Mouse (Mus musculus) forebrain, embryonic 16.5 days (tissue): Measurements from ENCODE around the gene Cramp1l. TPM values are rescaled to one million over a fixed set of nuclear protein-coding genes. Genes with fewer than 3 reads are reported as not detected.

Experiments used
- ATAC-seq: fragments of 200-750 bp; cut with Nextera tagmentation; 2 replicates; pipeline ENCODE4 v1.8.0; 2017; ENCODE audit warnings: mild to moderate bottlenecking, moderate library complexity
- H3K27ac ChIP-seq: fragments of 300-500 bp; sonication (generic); 2 replicates; pipeline ENCODE4 v1.5.1; 2014; ENCODE audit warnings: low read length, control low read depth
- H3K27me3 ChIP-seq: fragments of 300-500 bp; sonication (generic); replicated peaks from 2 replicates; pipeline ENCODE4 v1.6.1; 2014; ENCODE audit warnings: low read length; ENCODE audit not compliant: control insufficient read depth, insufficient read depth
- H3K36me3 ChIP-seq: fragments of 300-500 bp; sonication (generic); 2 replicates; pipeline ENCODE4 v1.6.1; 2014; ENCODE audit not compliant: control insufficient read depth, insufficient read depth
- H3K4me1 ChIP-seq: fragments of 300-500 bp; sonication (generic); replicated peaks from 2 replicates; pipeline ENCODE4 v1.6.1; 2014; ENCODE audit warnings: low read length; ENCODE audit not compliant: control insufficient read depth, insufficient read depth
- H3K4me2 ChIP-seq: fragments of 300-500 bp; sonication (generic); 2 replicates; pipeline ENCODE4 v1.6.1; 2014; ENCODE audit warnings: mild to moderate bottlenecking, low read length, control low read depth
- H3K4me3 ChIP-seq: fragments of 300-500 bp; sonication (generic); replicated peaks from 2 replicates; pipeline ENCODE4 v1.5.1; 2014; ENCODE audit warnings: mild to moderate bottlenecking, low read length, control low read depth
- H3K9ac ChIP-seq: fragments of 300-500 bp; sonication (generic); replicated peaks from 2 replicates; pipeline ENCODE4 v1.6.1; 2014; ENCODE audit warnings: low read depth, low read length, control low read depth
- H3K9me3 ChIP-seq: fragments of 300-500 bp; sonication (generic); 2 replicates; pipeline ENCODE4 v1.6.1; 2016; ENCODE audit warnings: low read length; ENCODE audit not compliant: control insufficient read depth
- WGBS: fragments of 180-500 bp; shearing (Covaris S2); extraction: QIAGEN DNeasy Blood & Tissue Kit; methylation state at CpG from one replicate; pipeline ENCODE4 v1.1.7; 2014; 5-methylcytosine and 5-hydroxymethylcytosine counted together
- polyA plus RNA-seq: library from polyadenylated mRNA; unstranded; fragments of >200 nt; fragmentation: Nextera tagmentation; extraction: Ambion mirVana; gene quantifications from 2 replicates; pipeline ENCODE4 v1.2.1, GENCODE M21; 2015

Cramp1l gene
- polyA plus RNA-seq, 1 experiment from 2014 or later = 6.8 TPM

DNA sequence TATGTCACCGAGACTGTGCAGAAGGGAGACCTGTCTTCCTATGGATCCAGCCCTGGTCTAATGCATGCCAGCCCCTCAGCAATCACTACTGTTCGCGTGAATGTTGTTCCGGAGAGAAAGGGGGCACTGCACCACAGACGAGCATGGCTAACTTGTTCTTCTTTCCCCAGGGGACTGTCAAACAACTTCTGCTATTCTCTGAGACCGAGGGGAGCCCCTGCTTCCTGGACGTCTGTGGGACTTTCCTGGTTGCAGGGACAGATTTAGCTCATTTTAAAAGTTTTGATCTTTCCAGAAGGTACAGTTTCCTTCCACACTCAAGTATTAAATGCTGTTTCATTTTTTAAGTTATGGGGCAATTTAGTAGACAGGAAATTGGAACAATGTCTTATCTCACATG is 29.3 kb upstream of the Cramp1l start:
- no peak overlapping the region for H3K4me3 ChIP-seq
- no peak overlapping the region for H3K9ac ChIP-seq
- WGBS = 75% methylated on average over 7 of the region's 7 CpGs
- H3K9me3 ChIP-seq = no peaks in the 10 kb centered on the region
- no peaks in the 10 kb centered on the region for H3K4me1 ChIP-seq
- H3K27ac ChIP-seq = no peak overlapping the region
- H3K27me3 ChIP-seq = no peaks in the 10 kb centered on the region
- H3K36me3 ChIP-seq = peaks cover 11% of the 10 kb centered on the region
- no peak overlapping the region for H3K4me2 ChIP-seq
- ATAC-seq = no peak

DNA sequence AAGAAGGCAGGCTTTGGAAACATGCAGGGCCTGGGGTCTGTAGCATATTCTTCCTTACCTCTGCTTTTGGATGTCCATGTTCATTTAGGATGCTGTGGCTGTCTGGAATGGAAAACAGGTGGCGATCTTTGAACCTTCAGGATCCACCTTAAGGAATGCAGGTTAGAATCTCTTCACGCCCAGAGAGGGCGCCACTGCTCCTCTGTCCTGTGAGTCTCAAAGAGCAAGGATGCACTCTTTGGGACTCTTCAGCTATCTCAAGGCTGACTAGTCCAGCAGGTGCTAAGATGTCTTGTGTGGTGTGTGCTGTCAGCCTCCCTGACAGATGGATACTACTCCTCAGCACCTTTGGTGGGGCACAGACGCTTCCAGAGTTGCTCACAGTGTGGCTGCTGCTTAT is 20.6 kb upstream of the Cramp1l start:
- 63% methylated on average over 4 of the region's 4 CpGs for WGBS

DNA sequence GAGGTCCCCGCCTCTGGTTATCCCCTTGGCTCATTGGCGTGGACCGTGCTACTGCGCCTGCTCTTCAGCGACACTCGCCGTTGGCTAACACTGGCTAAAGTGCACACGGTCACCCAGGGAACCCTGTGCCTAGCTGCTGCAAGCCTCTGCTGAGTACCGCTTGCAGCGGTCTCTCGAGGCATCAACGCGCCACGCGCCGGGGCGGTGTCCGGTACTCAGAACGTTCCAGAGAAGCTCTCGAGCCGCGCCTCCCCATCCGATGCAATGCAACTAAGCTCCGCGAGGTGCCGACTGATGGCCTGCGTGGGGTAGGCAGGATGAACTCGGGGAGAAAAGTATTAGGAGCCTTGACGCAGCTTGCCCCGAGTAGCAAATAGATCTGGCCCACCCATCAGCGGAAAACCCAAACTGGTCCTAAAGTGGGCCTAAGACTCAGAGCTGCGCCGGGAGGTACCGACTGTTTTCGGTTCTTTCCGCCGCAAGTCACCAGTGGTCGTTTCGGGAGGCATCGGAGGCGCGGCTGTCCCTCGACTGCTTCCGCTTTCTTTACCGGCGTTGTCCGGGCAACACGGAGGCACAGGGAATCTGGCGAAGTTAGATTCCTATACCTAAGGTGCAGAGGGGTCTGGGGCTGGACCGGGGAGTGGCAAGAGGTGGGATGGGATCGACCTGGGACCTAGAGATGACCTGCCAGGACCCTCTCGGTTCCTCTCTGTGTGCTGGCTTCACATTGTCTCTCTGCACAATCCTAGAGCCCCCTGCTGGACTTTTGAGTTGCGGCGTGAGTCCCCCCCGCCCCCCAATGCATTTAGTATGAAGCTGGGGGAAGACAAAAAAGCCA is 924 bp upstream of the Cramp1l start:
- WGBS = under 1% methylated on average over 55 of the region's 55 CpGs
- Histone ChIP-seq H3K9ac (peak overlapping the region; percentile 73), H3K4me2 (peak overlapping the region; percentile 97), H3K27ac (peak overlapping the region; percentile 79), H3K4me3 (peak overlapping the region; percentile 100), H3K4me1 (peaks cover 21% of the 10 kb centered on the region), H3K27me3 (no peaks in the 10 kb centered on the region), H3K9me3 (no peaks in the 10 kb centered on the region), H3K36me3 (peaks cover 8% of the 10 kb centered on the region)
- ATAC-seq = peak; percentile 87

More for the DNA sequence above, 20.6 kb upstream of the Cramp1l start:
- no peak overlapping the region for H3K4me2 ChIP-seq
- ATAC-seq = no peak
- no peak overlapping the region for H3K27ac ChIP-seq
- no peaks in the 10 kb centered on the region for H3K4me1 ChIP-seq
- H3K27me3 ChIP-seq = no peaks in the 10 kb centered on the region
- no peaks in the 10 kb centered on the region for H3K9me3 ChIP-seq
- no peak overlapping the region for H3K4me3 ChIP-seq
- H3K36me3 ChIP-seq = peaks cover 9% of the 10 kb centered on the region
- H3K9ac ChIP-seq = no peak overlapping the region

DNA sequence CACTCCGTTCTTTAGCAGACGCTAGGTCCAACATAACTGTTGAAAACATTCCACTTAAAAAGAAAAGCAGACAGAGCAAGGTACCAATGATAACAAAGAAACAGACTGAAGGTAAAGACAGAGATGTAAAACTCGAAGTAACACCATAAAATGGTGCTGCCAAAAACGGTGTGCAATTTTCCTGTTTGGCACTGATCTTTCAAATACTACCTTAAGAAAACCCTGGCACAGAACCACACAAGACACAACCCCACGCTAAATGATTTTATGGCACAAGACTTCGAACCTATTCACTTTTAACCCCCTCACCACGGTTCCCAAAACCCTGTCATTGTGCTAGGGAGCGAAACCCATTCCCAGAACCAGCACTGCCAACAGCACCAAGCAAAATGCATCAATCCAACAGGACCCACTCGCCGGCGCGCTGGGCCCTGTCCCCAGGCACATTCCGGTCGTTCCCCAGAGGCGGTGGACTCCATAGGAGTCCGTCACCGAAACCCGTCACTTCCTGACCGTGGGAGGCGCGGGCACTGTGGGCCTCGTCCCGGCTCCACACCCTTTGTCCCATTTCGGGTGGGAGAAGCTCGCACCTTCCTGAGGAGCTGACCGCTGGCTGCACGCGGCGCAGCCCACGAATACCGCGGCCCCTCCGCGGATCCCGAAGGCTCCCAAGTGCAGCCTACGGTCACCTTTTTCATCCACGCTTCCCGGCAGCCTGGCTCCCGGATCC is 582 bp downstream of the Cramp1l start:
- no peak; the same call in 1 of the 2 replicates for ATAC-seq
- peak overlapping the region; percentile 92 for H3K9ac ChIP-seq
- H3K4me2 ChIP-seq = peak overlapping the region; percentile 96
- H3K4me1 ChIP-seq = peaks cover 21% of the 10 kb centered on the region
- H3K9me3 ChIP-seq = no peaks in the 10 kb centered on the region
- peak overlapping the region; percentile 100 for H3K4me3 ChIP-seq
- under 1% methylated on average over 39 of the region's 39 CpGs for WGBS
- peak overlapping the region; percentile 84 for H3K27ac ChIP-seq
- H3K27me3 ChIP-seq = no peaks in the 10 kb centered on the region
- peaks cover 11% of the 10 kb centered on the region for H3K36me3 ChIP-seq

DNA sequence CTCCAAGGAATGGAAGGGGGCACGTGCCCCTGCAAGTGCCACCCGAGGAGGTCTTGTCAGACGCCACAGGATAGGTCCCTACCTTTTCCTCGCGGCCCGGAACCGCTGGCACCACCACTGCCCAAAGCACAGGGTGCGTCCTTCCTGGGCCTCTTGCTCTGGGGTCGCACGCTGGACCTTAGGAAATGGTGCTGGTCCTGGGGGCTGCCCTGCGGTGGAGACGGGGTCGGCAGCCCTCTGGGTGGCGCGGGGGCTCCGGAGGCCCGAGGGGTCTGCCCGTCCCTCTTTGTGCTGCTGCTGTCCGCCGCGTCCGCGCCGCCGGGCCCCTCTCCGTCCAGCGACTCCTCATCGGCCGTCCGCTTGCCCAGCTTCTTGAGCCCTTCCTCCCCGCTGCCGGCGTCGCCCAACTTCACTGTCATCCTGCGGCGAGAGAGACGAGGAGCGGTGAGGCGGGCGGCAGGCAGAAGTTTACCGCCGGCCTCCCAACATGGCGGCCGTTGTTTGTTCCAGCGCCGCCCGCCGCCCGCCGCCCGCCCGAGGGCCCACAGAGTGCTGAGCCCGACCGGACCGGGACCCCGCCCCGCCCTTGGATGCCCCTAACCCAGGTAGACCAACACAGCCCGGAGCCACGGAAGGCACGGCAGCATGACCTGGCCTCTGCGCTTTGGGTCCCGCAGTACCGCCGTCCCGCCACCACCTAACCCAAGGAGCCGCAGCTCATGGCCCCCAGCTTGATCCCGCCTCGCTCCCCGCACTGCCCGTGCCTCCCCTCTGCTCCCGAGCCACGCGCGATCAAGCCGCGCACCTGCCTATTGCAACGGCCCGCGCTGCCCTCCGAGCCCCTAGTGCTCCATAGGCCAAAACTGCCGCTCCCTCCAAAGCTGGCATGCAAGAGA is 1.7 kb downstream of the Cramp1l start:
- peaks cover 15% of the 10 kb centered on the region for H3K36me3 ChIP-seq
- H3K4me3 ChIP-seq = peak overlapping the region; percentile 100
- no peaks in the 10 kb centered on the region for H3K27me3 ChIP-seq
- 0% methylated on average over 75 of the region's 81 CpGs for WGBS
- H3K4me2 ChIP-seq = peak overlapping the region; percentile 96
- H3K9ac ChIP-seq = peak overlapping the region; percentile 92
- ATAC-seq = no peak
- peak overlapping the region; percentile 37; the same call in 1 of the 2 replicates for H3K27ac ChIP-seq
- no peaks in the 10 kb centered on the region for H3K9me3 ChIP-seq
- H3K4me1 ChIP-seq = peaks cover 21% of the 10 kb centered on the region

DNA sequence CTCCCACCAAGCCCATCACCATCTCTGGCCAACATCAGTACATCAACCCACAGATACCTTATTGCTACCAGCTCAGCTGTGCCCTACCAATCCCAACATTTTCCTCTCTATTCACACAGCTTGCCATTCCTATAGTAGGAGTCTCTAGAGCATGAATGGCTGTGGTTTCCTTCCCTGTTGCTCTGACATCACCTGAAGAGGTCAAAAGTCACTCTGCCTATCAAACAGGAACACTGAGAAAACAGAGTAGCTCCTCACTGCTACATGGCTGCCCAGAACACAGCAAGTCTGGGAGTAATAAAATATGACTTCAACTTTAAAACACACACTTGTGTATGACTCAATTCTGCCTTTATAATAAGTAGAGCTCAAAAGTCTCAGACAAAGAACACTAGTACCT is 8.1 kb downstream of the Cramp1l start:
- H3K4me2 ChIP-seq = no peak overlapping the region
- H3K9me3 ChIP-seq = no peaks in the 10 kb centered on the region
- H3K9ac ChIP-seq = no peak overlapping the region
- H3K36me3 ChIP-seq = peaks cover 25% of the 10 kb centered on the region
- no peaks in the 10 kb centered on the region; the same call in 1 of the 2 replicates for H3K4me1 ChIP-seq
- no peak overlapping the region for H3K27ac ChIP-seq
- no peak for ATAC-seq
- no peak overlapping the region for H3K4me3 ChIP-seq
- no peaks in the 10 kb centered on the region for H3K27me3 ChIP-seq

DNA sequence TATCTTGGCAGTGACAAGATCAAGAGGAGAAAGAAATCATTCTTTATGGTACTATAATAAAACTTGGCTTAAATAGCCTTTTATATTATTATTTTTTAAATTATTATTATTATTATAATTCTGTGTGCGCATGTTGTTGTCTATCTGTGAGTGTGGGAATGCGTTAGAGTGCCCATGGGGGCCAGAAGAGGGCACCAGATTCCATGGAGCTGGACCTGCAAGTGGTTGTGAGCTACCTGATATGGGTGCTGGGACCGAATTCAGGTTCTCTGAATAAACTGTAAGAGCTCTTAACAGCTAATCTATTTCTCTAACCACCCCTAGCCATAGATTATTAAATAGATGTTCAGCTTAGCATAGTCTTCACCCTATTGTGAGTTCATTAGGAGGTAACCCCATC is 10.5 kb downstream of the Cramp1l start:
- WGBS = 100% methylated on average over 3 of the region's 3 CpGs
- Histone ChIP-seq H3K9me3 (no peaks in the 10 kb centered on the region), H3K4me2 (no peak overlapping the region), H3K4me3 (no peak overlapping the region), H3K36me3 (peaks cover 18% of the 10 kb centered on the region), H3K4me1 (no peaks in the 10 kb centered on the region), H3K27ac (no peak overlapping the region), H3K27me3 (no peaks in the 10 kb centered on the region), H3K9ac (no peak overlapping the region)
- ATAC-seq = no peak

DNA sequence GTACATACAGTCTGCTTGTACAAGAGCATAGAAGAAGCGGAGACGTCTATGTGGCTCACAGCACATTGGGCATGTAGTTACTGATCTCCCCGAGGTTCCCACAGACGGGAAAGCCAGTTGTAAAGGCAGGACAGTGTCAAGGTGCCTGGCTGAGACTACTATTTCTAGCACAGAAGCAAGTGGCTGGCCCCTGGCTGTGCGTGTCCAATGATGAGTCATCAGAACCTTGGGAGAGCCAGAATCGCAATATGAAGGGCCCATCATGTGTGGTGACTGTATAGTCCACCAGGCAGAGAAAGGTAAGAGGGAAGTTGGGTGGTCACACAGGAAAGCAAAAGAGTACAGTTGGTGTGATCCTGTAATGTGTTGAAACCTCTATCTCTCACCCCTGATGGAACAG is 20.9 kb downstream of the Cramp1l start:
- no peak for ATAC-seq
- 96% methylated on average over 6 of the region's 6 CpGs for WGBS

DNA sequence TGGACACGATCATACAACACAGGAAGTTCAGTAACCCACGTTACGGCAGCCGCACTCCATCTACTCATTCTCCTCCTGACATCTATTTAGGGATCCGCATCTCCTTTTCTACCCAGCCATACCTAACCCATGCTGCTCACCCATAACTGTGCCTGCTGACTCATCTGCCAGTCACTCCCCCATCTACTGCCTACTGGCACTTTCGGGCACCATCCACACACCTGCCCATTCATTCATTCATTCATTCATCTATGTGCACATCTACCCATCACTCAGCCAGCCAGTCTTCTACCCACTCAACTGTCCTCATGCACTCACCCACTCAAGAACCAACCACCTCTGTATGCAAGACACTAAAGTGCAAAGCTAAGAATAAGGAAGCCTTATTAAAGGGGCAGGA is 28.4 kb downstream of the Cramp1l start:
- H3K4me1 ChIP-seq = no peaks in the 10 kb centered on the region
- no peak overlapping the region for H3K9ac ChIP-seq
- ATAC-seq = no peak
- no peak overlapping the region for H3K4me2 ChIP-seq
- H3K4me3 ChIP-seq = no peak overlapping the region
- no peaks in the 10 kb centered on the region for H3K9me3 ChIP-seq
- H3K27ac ChIP-seq = no peak overlapping the region
- H3K36me3 ChIP-seq = peaks cover 46% of the 10 kb centered on the region
- 95% methylated on average over 6 of the region's 6 CpGs for WGBS
- no peaks in the 10 kb centered on the region for H3K27me3 ChIP-seq

More for the DNA sequence above, 20.9 kb downstream of the Cramp1l start:
- H3K9me3 ChIP-seq = no peaks in the 10 kb centered on the region
- H3K27me3 ChIP-seq = no peaks in the 10 kb centered on the region
- no peaks in the 10 kb centered on the region for H3K4me1 ChIP-seq
- H3K4me2 ChIP-seq = no peak overlapping the region
- no peak overlapping the region for H3K9ac ChIP-seq
- H3K27ac ChIP-seq = no peak overlapping the region
- H3K36me3 ChIP-seq = peaks cover 59% of the 10 kb centered on the region
- no peak overlapping the region for H3K4me3 ChIP-seq
